Mouse (Mus musculus) kidney, embryonic 15.5 days (tissue): ENCODE results near the gene Grin2c. TPM values are rescaled to one million over a fixed set of nuclear protein-coding genes. Genes with fewer than 3 reads are reported as not detected.

Experiments
- ATAC-seq: fragments of 200-750 bp; cut with Nextera tagmentation; replicated peaks from 2 replicates; pipeline ENCODE4 v1.8.0; 2017; ENCODE audit warnings: moderate TSS enrichment; ENCODE audit not compliant: low FRiP score
- H3K27ac ChIP-seq: fragments of 300-500 bp; sonication (generic); 2 replicates; pipeline ENCODE4 v1.5.1; 2015; ENCODE audit warnings: mild to moderate bottlenecking, inconsistent platforms
- H3K27me3 ChIP-seq: fragments of 300-500 bp; sonication (generic); 2 replicates; pipeline ENCODE4 v1.6.1; 2015; ENCODE audit warnings: inconsistent platforms
- H3K36me3 ChIP-seq: fragments of 300-500 bp; sonication (generic); 2 replicates; pipeline ENCODE4 v1.6.1; 2015; ENCODE audit warnings: inconsistent platforms
- H3K4me1 ChIP-seq: fragments of 300-500 bp; sonication (generic); 2 replicates; pipeline ENCODE4 v1.6.1; 2015; ENCODE audit warnings: inconsistent platforms
- H3K4me2 ChIP-seq: fragments of 300-500 bp; sonication (generic); 2 replicates; pipeline ENCODE4 v1.6.1; 2015; ENCODE audit warnings: moderate library complexity, mild to moderate bottlenecking, inconsistent platforms
- H3K4me3 ChIP-seq: fragments of 300-500 bp; sonication (generic); replicated peaks from 2 replicates; pipeline ENCODE4 v1.5.1; 2015; ENCODE audit warnings: mild to moderate bottlenecking, inconsistent platforms
- H3K9ac ChIP-seq: fragments of 300-500 bp; sonication (generic); 2 replicates; pipeline ENCODE4 v1.6.1; 2015; ENCODE audit warnings: mild to moderate bottlenecking, inconsistent platforms
- H3K9me3 ChIP-seq: fragments of 300-500 bp; sonication (generic); replicated peaks from 2 replicates; pipeline ENCODE4 v1.6.1; 2016; ENCODE audit warnings: inconsistent platforms
- WGBS: fragments of 180-500 bp; shearing (Covaris S2); methylation state at CpG from one replicate; pipeline ENCODE4 v1.1.7; 2015; ENCODE audit warnings: mixed read lengths; 5-methylcytosine and 5-hydroxymethylcytosine counted together
- microRNA-seq: library from miRNA; unstranded; fragments of <30 nt; microRNA quantifications from one replicate; pipeline ENCODE4, GENCODE M21; 2016
- polyA plus RNA-seq: library from polyadenylated mRNA; unstranded; fragments of >200 nt; fragmentation: Nextera tagmentation; extraction: Ambion mirVana; gene quantifications from 2 replicates; pipeline ENCODE4 v1.2.1, GENCODE M21; 2015

Gene Grin2c
- polyA plus RNA-seq, 1 experiment from 2014 or later = not detected

DNA sequence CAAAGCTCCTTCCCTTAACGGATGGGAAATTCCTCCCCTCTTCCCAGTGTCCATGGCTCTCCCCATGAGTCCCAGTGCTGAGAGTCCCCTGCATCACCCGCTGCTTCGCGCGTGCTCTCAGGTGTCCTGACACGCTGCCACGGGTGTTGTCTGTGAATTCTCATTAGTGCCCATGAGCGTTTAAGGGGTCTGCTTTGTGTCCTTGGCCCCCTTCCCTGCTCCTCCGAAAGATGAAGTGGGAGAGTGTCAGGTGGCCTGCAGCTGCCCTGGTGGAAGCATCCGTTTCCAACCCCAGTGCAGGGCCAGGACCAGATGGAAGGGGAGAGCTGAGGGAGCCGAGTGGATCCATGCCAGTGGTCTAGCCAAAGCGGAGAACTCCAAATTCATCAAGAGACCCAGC, 58.9 kb downstream of the Grin2c start:
- Histone ChIP-seq H3K9me3 (no peaks in the 10 kb centered on the region), H3K9ac (no peak overlapping the region), H3K4me3 (no peak overlapping the region), H3K36me3 (peaks cover 40% of the 10 kb centered on the region), H3K27ac (no peak overlapping the region), H3K4me1 (peaks cover 10% of the 10 kb centered on the region), H3K4me2 (no peak overlapping the region), H3K27me3 (peaks cover 7% of the 10 kb centered on the region; the same call in 1 of the 2 replicates)
- ATAC-seq = no peak
- 78% methylated on average over 12 of the region's 12 CpGs for WGBS

DNA sequence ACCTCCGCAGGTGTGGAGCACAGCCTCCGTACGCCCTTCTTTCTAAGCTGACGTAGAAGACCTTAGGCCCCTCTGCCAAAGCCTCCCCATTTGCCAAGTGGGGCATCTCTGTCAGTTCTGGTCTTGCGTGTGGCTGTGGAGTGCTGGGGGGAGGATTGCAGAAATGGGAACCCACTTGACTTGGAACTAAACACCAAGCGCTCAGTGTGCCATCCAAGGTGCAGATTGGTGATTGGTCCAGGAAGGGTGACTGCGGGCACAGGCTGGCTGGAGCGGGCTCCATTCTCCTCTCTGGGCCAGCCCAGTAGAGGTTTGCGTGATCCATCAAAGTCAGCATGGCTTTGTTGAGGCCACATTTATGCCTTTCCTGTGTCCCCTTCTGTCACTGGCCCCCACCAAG, 64.3 kb downstream of the Grin2c start:
- no peaks in the 10 kb centered on the region for H3K4me1 ChIP-seq
- no peak overlapping the region for H3K9ac ChIP-seq
- peaks cover 47% of the 10 kb centered on the region for H3K36me3 ChIP-seq
- no peak for ATAC-seq
- H3K27ac ChIP-seq = no peak overlapping the region
- H3K27me3 ChIP-seq = peaks cover 7% of the 10 kb centered on the region; the same call in 1 of the 2 replicates
- H3K4me3 ChIP-seq = no peak overlapping the region
- no peaks in the 10 kb centered on the region for H3K9me3 ChIP-seq
- 95% methylated on average over 9 of the region's 9 CpGs for WGBS
- H3K4me2 ChIP-seq = no peak overlapping the region

DNA sequence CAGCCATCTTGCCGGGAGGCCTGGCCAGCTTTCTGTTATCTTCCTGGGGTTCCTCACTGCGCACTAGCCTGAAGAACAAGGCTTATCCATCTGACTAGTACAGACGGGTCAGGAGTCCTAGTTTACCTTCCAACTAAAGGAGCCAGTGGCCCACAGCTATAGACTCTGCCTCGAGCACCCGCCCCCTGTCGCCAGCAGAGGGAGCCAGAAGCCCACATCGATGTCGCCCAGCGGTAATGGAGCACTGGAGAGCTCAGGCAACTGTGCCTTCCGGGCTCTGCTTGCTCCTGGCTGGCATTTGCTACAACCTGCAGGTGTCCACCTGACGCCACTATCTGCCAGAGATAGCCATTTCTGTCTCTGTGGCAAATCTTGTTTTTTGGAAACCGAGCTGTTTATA, 64.7 kb downstream of the Grin2c start:
- no peak overlapping the region for H3K4me3 ChIP-seq
- peak; percentile 63 for ATAC-seq

DNA sequence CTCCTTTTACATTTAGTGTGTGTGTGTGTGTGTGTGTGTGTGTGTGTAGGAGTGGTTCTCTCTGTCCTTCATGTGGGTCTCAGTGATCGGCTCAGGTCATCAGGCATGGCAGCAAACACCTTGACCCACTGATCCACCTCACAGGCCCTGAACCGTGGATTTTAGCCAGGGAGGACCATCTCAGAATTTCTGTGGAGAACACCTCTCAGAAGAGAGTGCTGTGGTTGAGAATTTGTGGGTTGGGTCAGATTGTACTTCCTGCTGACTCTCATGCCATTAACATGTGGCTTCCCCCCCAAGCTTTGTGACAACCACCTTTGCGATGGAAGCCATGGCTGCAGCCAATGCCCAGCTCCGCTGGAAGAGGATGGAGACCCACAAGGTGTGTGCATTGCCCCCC, 66.5 kb downstream of the Grin2c start:
- no peak overlapping the region for H3K9ac ChIP-seq
- no peak overlapping the region for H3K4me2 ChIP-seq
- H3K4me1 ChIP-seq = no peaks in the 10 kb centered on the region
- H3K27me3 ChIP-seq = 0 out of 2 replicates have a peak, but pooled peaks cover 2% of the 10 kb centered on the region
- no peaks in the 10 kb centered on the region for H3K9me3 ChIP-seq
- no peak overlapping the region for H3K27ac ChIP-seq
- peaks cover 36% of the 10 kb centered on the region for H3K36me3 ChIP-seq
- ATAC-seq = no peak
- H3K4me3 ChIP-seq = no peak overlapping the region
- 79% methylated on average over 4 of the region's 4 CpGs for WGBS

More for the DNA sequence above, 64.7 kb downstream of the Grin2c start:
- H3K9me3 ChIP-seq = no peaks in the 10 kb centered on the region
- no peaks in the 10 kb centered on the region for H3K4me1 ChIP-seq
- H3K36me3 ChIP-seq = peaks cover 50% of the 10 kb centered on the region
- peaks cover 7% of the 10 kb centered on the region; the same call in 1 of the 2 replicates for H3K27me3 ChIP-seq
- WGBS = 17% methylated on average over 12 of the region's 12 CpGs
- no peak overlapping the region for H3K9ac ChIP-seq
- H3K4me2 ChIP-seq = no peak overlapping the region
- no peak overlapping the region for H3K27ac ChIP-seq

Small RNA genes within 50 kb of the gene (microRNA-seq; reads per million reads assigned to microRNA genes)
- gene Gm25837 = not detected

Other genes starting within 250 kb of the Grin2c start
- gene Cd300ld4, start 240.2 kb downstream of the Grin2c start, polyA plus RNA-seq = not detected in 2 replicates
- gene Cd300ld5, start 229.5 kb downstream of the Grin2c start, polyA plus RNA-seq = not detected in 2 replicates
- gene Cd300ld3, start 218.8 kb downstream of the Grin2c start, polyA plus RNA-seq = not detected in 2 replicates
- not detected in 2 replicates for gene Cd300e, start 205.1 kb downstream of the Grin2c start, polyA plus RNA-seq
- gene Rab37, start 175.8 kb downstream of the Grin2c start, polyA plus RNA-seq = 1.7 and 2.1 TPM in 2 replicates
- gene Cd300lf, start 133.3 kb downstream of the Grin2c start, polyA plus RNA-seq = 0.36 and 0.49 TPM in 2 replicates
- 123 and 127 TPM in 2 replicates for gene Slc9a3r1, start 103.9 kb downstream of the Grin2c start, polyA plus RNA-seq
- gene Tmem104, start 79.8 kb downstream of the Grin2c start, polyA plus RNA-seq = 10.6 and 11.0 TPM in 2 replicates
- 21.5 and 23.4 TPM in 2 replicates for gene Nat9, start 79.4 kb downstream of the Grin2c start, polyA plus RNA-seq
- gene Fdxr, start 9.8 kb upstream of the Grin2c start, polyA plus RNA-seq = 15.4 and 20.8 TPM in 2 replicates
- gene Fads6, start 30.4 kb upstream of the Grin2c start, polyA plus RNA-seq = 0.49 and 0.55 TPM in 2 replicates
- gene Otop2, start 39.9 kb upstream of the Grin2c start, polyA plus RNA-seq = 0.06 and 0.09 TPM in 2 replicates
- gene Ush1g, start 54.8 kb upstream of the Grin2c start, polyA plus RNA-seq = not detected in 2 replicates
- not detected in 2 replicates for gene Otop3, start 67.5 kb upstream of the Grin2c start, polyA plus RNA-seq
- 6.7 and 8.1 TPM in 2 replicates for gene Hid1, start 100.5 kb upstream of the Grin2c start, polyA plus RNA-seq
- 10.6 and 10.7 TPM in 2 replicates for gene Cdr2l, start 114.7 kb upstream of the Grin2c start, polyA plus RNA-seq
- 204 and 209 TPM in 2 replicates for gene Mrpl58, start 136.5 kb upstream of the Grin2c start, polyA plus RNA-seq
- gene Atp5h, start 152.7 kb upstream of the Grin2c start, polyA plus RNA-seq = 1,004 and 1,083 TPM in 2 replicates
- gene Kctd2, start 152.9 kb upstream of the Grin2c start, polyA plus RNA-seq = 14.1 and 16.4 TPM in 2 replicates
- 0.18 and 0.30 TPM in 2 replicates for gene Trim80, start 173.3 kb upstream of the Grin2c start, polyA plus RNA-seq
- gene Slc16a5, start 195.2 kb upstream of the Grin2c start, polyA plus RNA-seq = 15.8 and 22.3 TPM in 2 replicates
- 8.6 and 9.1 TPM in 2 replicates for gene Armc7, start 208.4 kb upstream of the Grin2c start, polyA plus RNA-seq
- 72.7 and 76.7 TPM in 2 replicates for gene Nt5c, start 224.6 kb upstream of the Grin2c start, polyA plus RNA-seq
- 457 and 460 TPM in 2 replicates for gene Jpt1, start 247.1 kb upstream of the Grin2c start, polyA plus RNA-seq